Mouse (Mus musculus) limb, embryonic 11.5 days (tissue): Measurements from ENCODE around the gene Laptm5. TPM values are rescaled to one million over a fixed set of nuclear protein-coding genes. Genes with fewer than 3 reads are reported as not detected.

Experiments
- ATAC-seq: fragments of 200-750 bp; cut with Nextera tagmentation; 2 replicates; pipeline ENCODE4 v1.8.0; 2017; ENCODE audit warnings: low read depth; ENCODE audit not compliant: insufficient number of reproducible peaks, low FRiP score, low TSS enrichment
- DNase-seq: peaks from one replicate; pipeline ENCODE4 v3.0.0-alpha.2; 2015; ENCODE audit warnings: low spot score
- H3K27ac ChIP-seq: fragments of 300-500 bp; sonication (generic); replicated peaks from 2 replicates; pipeline ENCODE4 v1.5.1; 2014; ENCODE audit warnings: low read depth, mild to moderate bottlenecking, low read length
- H3K27me3 ChIP-seq: fragments of 300-500 bp; sonication (generic); 2 replicates; pipeline ENCODE4 v1.6.1; 2014; ENCODE audit warnings: mild to moderate bottlenecking, low read length, mixed read lengths; ENCODE audit not compliant: control insufficient read depth, insufficient read depth
- H3K36me3 ChIP-seq: fragments of 300-500 bp; sonication (generic); 2 replicates; pipeline ENCODE4 v1.6.1; 2014; ENCODE audit warnings: mild to moderate bottlenecking, low read length, moderate library complexity, mixed read lengths; ENCODE audit not compliant: control insufficient read depth, insufficient read depth
- H3K4me1 ChIP-seq: fragments of 300-500 bp; sonication (generic); 2 replicates; pipeline ENCODE4 v1.6.1; 2014; ENCODE audit warnings: low read length, mixed read lengths; ENCODE audit not compliant: control insufficient read depth, insufficient read depth
- H3K4me2 ChIP-seq: fragments of 300-500 bp; sonication (generic); 2 replicates; pipeline ENCODE4 v1.6.1; 2014; ENCODE audit warnings: low read depth, mild to moderate bottlenecking, moderate library complexity; ENCODE audit not compliant: severe bottlenecking
- H3K4me3 ChIP-seq: fragments of 300-500 bp; sonication (generic); 2 replicates; pipeline ENCODE4 v1.5.1; 2014; ENCODE audit warnings: low read depth, low read length
- H3K9ac ChIP-seq: fragments of 300-500 bp; sonication (generic); 2 replicates; pipeline ENCODE4 v1.6.1; 2014; ENCODE audit warnings: mild to moderate bottlenecking, low read length
- H3K9me3 ChIP-seq: fragments of 300-500 bp; sonication (generic); 2 replicates; pipeline ENCODE4 v1.6.1; 2016; ENCODE audit warnings: low read length; ENCODE audit not compliant: control insufficient read depth
- WGBS: fragments of 180-500 bp; shearing (Covaris S2); extraction: QIAGEN DNeasy Blood & Tissue Kit; methylation state at CpG from one replicate; pipeline ENCODE4 v1.1.7; 2014; 5-methylcytosine and 5-hydroxymethylcytosine counted together
- polyA plus RNA-seq: library from polyadenylated mRNA; unstranded; fragments of >200 nt; fragmentation: Nextera tagmentation; extraction: Ambion mirVana; gene quantifications from 2 replicates; pipeline ENCODE4 v1.2.1, GENCODE M21; 2014

Gene Laptm5
- polyA plus RNA-seq, 1 experiment from 2014 or later: 18.7 TPM

GRCm38 (mm10) chr4:130900746-130901145 is 12.2 kb upstream of the Laptm5 start:
- peak overlapping the region; percentile 12; the same call in 1 of the 2 replicates for H3K9ac ChIP-seq
- peaks cover 22% of the 10 kb centered on the region for H3K4me1 ChIP-seq
- H3K9me3 ChIP-seq: no peaks in the 10 kb centered on the region
- DNase-seq (peak; percentile 51), ATAC-seq (no peak)
- 0 out of 2 replicates have a peak overlapping the region, but pooled peaks have one; percentile 30 for H3K27ac ChIP-seq
- H3K4me2 ChIP-seq: no peak overlapping the region
- H3K4me3 ChIP-seq: no peak overlapping the region
- no peaks in the 10 kb centered on the region for H3K27me3 ChIP-seq
- no peaks in the 10 kb centered on the region for H3K36me3 ChIP-seq
- WGBS: 26% methylated on average over 7 of the region's 7 CpGs

DNA sequence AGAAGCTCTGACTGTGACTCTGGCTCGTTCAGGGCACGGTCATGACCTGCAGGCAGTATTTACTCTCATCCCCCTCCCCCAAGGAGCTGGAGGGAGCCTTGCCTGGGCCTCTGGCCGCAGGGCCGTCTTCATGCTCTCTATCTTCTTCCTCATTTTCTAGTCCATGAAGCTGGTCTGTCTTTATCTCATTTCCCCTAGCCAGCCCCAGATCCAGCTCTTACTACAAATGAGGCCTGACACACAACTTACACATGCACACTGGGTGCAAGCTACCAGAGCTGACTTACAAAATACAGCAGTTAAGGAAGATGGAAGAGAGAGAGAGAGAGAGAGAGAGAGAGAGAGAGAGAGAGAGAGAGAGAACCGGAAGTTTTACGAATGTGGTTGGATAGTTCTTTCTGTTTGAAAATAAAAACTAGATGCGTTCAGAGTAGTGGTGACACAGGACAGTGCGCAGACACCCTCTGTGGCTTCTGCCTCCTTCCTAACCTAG is 10.6 kb upstream of the Laptm5 start:
- 52% methylated on average over 8 of the region's 8 CpGs for WGBS
- H3K36me3 ChIP-seq: no peaks in the 10 kb centered on the region
- peaks cover 31% of the 10 kb centered on the region for H3K4me1 ChIP-seq
- ATAC-seq (no peak), DNase-seq (no peak)
- H3K4me2 ChIP-seq: no peak overlapping the region
- H3K27me3 ChIP-seq: no peaks in the 10 kb centered on the region
- H3K9ac ChIP-seq: no peak overlapping the region
- H3K9me3 ChIP-seq: no peaks in the 10 kb centered on the region
- no peak overlapping the region for H3K27ac ChIP-seq
- no peak overlapping the region for H3K4me3 ChIP-seq

DNA sequence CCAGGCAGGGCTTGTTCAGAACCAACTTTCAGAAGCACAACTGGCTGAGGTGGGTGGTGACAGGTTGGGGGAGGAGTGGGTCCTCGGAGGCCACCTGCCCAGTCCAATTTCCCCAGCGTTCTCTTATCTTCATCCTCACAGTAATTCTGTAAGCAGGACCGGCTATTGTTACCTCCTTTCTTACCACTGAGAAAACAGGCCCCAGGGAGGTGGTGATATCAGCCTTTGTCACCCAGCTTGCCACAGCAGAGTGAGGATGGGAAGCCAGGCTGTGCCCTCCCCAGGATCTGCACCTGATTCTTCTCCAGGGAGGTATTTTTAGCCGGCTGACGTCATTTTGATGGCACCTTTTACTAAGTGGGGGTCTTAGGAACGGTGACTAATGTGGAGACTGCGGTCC is 7.9 kb upstream of the Laptm5 start:
- 80% methylated on average over 7 of the region's 7 CpGs for WGBS
- no peak overlapping the region; the same call in 1 of the 2 replicates for H3K27ac ChIP-seq
- H3K4me2 ChIP-seq: no peak overlapping the region
- H3K27me3 ChIP-seq: no peaks in the 10 kb centered on the region
- ATAC-seq: no peak
- H3K36me3 ChIP-seq: no peaks in the 10 kb centered on the region
- DNase-seq: no peak
- no peak overlapping the region for H3K4me3 ChIP-seq
- H3K9me3 ChIP-seq: no peaks in the 10 kb centered on the region
- H3K9ac ChIP-seq: no peak overlapping the region
- H3K4me1 ChIP-seq: peaks cover 31% of the 10 kb centered on the region

GRCm38 (mm10) chr4:130905882-130906281 is 7.0 kb upstream of the Laptm5 start:
- H3K9me3 ChIP-seq: no peaks in the 10 kb centered on the region
- ATAC-seq (no peak; the same call in 1 of the 2 replicates), DNase-seq (no peak)
- no peaks in the 10 kb centered on the region for H3K36me3 ChIP-seq
- no peaks in the 10 kb centered on the region for H3K27me3 ChIP-seq
- H3K4me2 ChIP-seq: no peak overlapping the region
- H3K4me1 ChIP-seq: peaks cover 34% of the 10 kb centered on the region
- no peak overlapping the region for H3K4me3 ChIP-seq
- WGBS: 59% methylated on average over 6 of the region's 6 CpGs
- no peak overlapping the region for H3K9ac ChIP-seq
- H3K27ac ChIP-seq: peak overlapping the region; percentile 66

DNA sequence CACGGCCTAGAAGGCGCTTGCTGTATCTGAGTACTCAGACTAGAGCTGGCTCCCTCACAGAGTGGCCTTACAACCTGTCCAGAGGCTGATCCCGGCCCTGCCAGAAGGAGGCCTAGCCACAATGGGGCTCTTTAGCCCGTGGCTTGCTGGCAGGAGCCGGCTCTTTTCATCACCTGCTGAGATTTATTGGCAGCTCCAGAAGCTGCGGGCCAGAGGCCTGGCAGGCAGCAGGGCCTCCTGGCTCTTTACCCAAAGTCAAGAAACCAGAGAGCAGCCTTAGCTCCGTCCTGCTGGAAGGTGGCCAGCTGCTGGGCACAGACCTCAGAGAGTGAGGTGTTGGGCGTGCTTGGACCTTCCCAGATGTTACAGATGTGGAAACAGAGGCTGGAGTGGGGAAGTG is 6.6 kb upstream of the Laptm5 start:
- H3K27ac ChIP-seq: peak overlapping the region; percentile 66
- H3K9me3 ChIP-seq: no peaks in the 10 kb centered on the region
- H3K4me1 ChIP-seq: peaks cover 33% of the 10 kb centered on the region
- peak; percentile 85 for DNase-seq
- no peaks in the 10 kb centered on the region for H3K36me3 ChIP-seq
- H3K27me3 ChIP-seq: no peaks in the 10 kb centered on the region
- H3K9ac ChIP-seq: no peak overlapping the region
- H3K4me2 ChIP-seq: no peak overlapping the region
- ATAC-seq: peak; percentile 63
- WGBS: 12% methylated on average over 8 of the region's 8 CpGs
- no peak overlapping the region for H3K4me3 ChIP-seq

- Histone ChIP-seq H3K9me3 (no peaks in the 10 kb centered on the region), H3K27me3 (no peaks in the 10 kb centered on the region), H3K9ac (no peak overlapping the region), H3K27ac (no peak overlapping the region), H3K4me1 (peaks cover 29% of the 10 kb centered on the region), H3K36me3 (no peaks in the 10 kb centered on the region), H3K4me2 (no peak overlapping the region), H3K4me3 (no peak overlapping the region)
- ATAC-seq: no peak
- 86% methylated on average over 19 of the region's 19 CpGs for WGBS
- DNase-seq: no peak
These were observed 5.5 kb upstream of the Laptm5 start for GRCm38 (mm10) chr4:130907200-130908069.

DNA sequence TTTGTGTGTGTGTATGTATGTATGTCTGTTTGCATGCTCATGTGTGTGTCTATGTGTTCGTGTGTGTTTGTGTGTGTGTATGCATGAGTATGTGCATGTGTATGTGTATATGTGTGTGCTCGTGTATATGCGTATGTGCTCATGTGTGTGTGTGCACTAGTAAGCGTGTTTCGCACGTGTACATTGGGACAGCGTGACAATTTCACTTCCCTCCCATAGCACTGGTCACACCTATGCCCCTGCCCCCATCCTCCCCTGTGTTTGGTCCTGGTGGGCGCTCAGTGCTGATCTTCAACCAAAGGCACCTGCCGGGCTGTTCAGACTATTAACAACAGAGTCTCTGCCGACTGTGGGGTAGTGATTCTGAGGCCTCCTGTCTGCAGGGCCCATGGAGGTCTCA is 4.8 kb upstream of the Laptm5 start:
- Histone ChIP-seq H3K36me3 (no peaks in the 10 kb centered on the region), H3K27me3 (no peaks in the 10 kb centered on the region), H3K4me1 (peaks cover 29% of the 10 kb centered on the region), H3K4me2 (no peak overlapping the region), H3K4me3 (no peak overlapping the region), H3K27ac (no peak overlapping the region), H3K9me3 (no peaks in the 10 kb centered on the region), H3K9ac (no peak overlapping the region)
- ATAC-seq (no peak), DNase-seq (no peak)
- WGBS: 92% methylated on average over 10 of the region's 10 CpGs

DNA sequence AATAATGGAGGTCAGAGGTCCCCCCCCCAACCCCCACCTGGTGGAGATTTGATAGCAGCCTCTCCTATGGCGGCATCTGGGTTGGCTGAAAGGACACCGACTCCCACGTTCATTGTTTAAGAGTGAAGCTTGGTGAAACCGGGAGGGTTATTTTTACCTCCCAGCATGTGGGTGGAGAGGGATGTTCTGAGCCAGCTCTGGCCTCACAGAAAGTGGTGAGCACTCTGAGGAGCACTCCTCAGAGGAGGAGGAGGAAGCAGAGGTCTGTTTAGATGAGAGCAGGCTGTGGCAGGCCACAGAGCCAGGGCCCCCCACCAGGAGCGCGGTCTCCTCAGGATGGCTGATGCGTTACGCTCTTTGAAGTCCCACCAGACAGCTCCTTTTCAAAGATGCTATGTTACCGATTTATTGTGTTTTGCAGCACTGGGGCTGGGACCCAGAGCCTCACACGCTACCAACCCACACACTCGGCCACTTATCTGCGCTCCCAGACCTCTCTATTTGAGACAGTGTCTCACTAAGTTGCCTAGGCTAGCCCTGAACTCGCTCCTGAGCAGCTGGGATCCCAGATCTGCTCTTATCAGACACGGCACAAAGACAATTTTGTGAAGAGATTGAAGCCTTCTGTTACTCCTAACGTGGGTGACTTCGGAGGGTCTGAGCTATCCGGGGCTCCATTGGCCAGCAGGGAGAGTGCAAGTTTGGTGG is 3.6 kb upstream of the Laptm5 start:
- Histone ChIP-seq H3K4me3 (no peak overlapping the region), H3K4me2 (no peak overlapping the region), H3K9me3 (no peaks in the 10 kb centered on the region), H3K4me1 (peaks cover 29% of the 10 kb centered on the region), H3K27ac (no peak overlapping the region), H3K36me3 (no peaks in the 10 kb centered on the region), H3K9ac (no peak overlapping the region), H3K27me3 (no peaks in the 10 kb centered on the region)
- 66% methylated on average over 17 of the region's 17 CpGs for WGBS
- no peak for DNase-seq
- no peak for ATAC-seq
